Mouse (Mus musculus) urinary bladder, postnatal 25 days (tissue): Measurements from ENCODE around the gene Pappa2.
A peak's percentile ranks its signal among the peaks of the same experiment; 100 is the strongest.

ENCODE experiments used
- DNase-seq: peaks from one replicate; pipeline ENCODE4 v3.0.0; 2022; ENCODE audit warnings: low spot score

Pappa2 gene

DNA sequence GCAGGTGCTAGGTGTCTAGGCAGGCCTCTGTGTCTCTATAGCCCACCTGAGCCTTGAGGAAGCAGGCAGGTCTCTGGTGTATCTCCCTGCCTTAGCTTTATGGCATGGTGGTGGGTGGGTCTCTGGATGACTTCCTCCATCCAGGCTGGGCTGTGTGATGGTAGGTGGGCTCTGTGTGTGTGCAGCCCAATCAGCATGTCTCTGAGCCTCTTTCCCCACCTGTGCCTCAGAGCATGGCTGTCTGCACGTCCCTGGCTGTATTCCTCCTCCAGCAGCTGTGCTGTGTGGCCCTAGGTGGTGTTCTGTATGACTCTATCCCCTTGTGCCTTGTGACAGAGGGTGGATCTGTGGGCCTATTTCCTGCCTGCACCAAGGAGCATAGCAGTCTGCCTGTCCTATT is at the start of gene Pappa2:
Gene Pappa2 (minus strand): TSS at position 101 of the 400 bp plus-strand sequence.
- DNase-seq, result no peak

GRCm38 (mm10) chr1:159029106-159029505 is 48.8 kb upstream of the Pappa2 start:
- no peak for DNase-seq

DNA sequence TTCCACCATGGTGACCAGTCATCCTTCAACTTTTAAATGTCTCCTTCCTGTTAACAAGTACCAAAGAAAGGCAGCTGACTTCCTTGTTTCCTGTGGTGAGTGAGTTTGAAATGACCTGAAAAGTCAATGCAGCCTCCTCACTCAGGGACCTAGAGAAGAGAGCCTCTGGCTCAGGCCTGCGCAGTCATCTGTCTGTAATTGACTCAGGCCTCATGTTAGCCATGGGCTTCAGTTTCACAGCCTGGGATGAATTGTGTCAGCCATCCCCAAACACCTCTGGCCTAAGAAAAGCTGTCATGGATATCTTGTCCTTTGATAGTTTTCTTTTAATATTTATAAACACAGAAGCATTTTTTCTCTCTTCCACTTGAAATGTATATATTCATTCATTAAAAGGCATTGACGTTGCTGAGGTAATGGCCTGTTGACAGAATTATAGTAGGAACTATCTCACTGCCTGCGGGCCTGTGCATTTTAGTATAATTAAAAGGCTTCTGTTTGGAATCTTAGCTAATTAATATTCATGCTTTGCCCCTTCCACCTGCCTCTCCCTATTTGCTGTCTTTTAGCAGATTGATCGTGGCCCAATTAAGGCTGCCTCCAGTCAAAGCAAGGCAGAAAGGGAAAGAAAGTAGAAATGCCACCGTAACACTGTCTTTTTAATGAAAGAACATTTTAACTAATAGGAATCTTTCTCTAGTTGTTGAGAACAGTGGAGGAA is 34.8 kb upstream of the Pappa2 start:
- no peak for DNase-seq

DNA sequence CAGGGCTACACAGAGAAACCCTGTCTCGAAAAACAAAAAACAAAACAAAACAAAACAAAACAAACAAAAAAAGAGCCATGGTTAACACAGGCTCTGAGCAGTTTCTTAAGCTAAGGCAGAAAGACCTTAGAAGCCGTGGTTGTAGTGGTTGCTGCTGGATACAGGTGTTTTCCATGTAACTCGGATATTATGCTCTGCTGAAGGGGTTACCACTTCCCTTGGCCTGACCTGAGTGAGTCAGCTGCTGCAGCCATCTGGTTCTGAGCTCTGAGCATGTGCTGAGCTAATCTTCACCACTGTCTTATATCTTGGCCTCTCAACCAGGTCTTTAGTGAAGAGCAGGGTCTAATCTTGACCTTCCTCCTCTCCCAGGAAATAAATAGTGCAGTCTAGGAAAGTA is 6.8 kb upstream of the Pappa2 start:
- DNase-seq, result no peak

DNA sequence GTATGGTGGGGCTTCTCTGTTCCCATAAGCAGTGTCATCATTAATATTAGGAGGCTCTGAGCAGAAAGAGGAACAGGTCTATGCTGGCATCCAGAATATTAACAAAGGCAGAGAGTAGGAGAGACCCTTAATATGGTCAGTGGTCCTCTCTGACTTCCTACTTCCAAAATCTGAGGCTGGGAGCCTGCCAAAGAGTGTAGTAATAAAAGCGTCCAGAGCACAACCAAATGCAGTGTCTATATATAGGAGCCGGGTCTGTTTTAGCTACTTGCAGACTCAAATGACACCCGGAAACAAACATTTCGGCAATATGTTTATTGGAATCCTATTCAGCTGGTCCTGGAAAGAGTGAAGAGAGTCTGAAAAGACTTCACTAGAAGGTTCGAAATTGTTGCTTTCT is 17.9 kb downstream of the Pappa2 start:
- DNase-seq, result no peak

DNA sequence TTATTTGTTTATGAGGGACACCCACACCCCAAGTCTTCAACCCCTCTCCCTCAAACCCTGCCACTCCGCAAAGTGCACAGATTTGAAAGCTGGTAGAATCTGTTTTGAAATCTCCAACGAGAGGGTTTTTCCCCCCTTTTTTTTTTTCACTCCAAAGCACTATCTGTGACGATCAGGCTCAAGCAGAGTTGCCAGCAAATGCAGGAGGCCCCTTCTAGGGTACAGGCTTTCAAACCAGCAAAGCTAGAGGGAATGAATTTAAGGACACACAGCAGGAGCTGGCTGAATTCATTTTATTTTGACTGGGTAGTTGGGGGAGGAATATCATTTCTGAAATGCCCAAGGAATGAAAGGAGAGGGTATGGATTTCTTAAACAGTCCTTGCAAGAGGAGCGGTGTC is 19.3 kb downstream of the Pappa2 start:
- DNase-seq, result no peak

GRCm38 (mm10) chr1:158960549-158960948 is 19.7 kb downstream of the Pappa2 start:
- no peak for DNase-seq

GRCm38 (mm10) chr1:158956361-158956760 is 23.9 kb downstream of the Pappa2 start:
- no peak for DNase-seq

DNA sequence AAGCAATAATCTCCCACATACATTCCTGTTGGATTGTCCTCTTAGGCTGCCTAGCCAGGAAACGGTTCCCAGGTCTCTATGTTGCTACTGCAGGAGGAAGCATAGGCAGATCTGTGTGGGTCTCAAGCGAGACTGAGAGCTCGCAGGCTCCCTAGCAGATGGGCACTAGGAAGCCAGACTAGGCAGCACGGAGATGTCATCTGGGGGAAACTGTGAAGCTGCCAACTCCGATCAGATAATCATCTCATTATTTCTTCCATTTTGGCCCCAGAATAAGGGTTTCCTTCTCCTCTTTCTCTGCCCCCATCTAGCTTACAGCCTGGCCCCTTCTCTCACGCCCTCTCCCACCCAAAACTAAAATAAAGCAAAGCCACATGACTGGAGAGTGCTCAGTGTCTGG is 25.5 kb downstream of the Pappa2 start:
- DNase-seq, result no peak

- peak; percentile 64 for DNase-seq
Observed at GRCm38 (mm10) chr1:158953479-158954207, 26.6 kb downstream of the Pappa2 start.

DNA sequence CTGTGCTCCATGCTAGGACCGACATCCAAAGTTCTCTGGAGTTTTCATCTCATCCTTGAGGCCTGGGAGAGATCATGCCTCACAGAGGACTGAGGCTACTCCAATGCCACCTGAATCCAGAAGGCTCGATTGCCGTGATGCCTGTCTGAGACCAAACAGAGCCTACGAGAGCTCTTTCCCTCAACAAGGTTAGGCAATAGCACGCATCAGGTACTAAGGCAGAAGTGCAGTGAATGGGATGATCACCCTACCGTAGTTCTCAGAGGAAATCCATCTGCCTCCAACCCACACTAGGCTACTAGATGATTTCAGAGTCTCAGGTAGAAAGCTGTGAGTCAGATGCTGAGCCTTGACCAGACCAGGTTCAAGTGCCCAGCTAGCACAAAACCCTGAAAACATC is 31.2 kb downstream of the Pappa2 start:
- no peak for DNase-seq

- no peak for DNase-seq
Observed at GRCm38 (mm10) chr1:158947981-158948735, 32.1 kb downstream of the Pappa2 start.

- DNase-seq, result no peak
Observed at GRCm38 (mm10) chr1:158944936-158945335, 35.4 kb downstream of the Pappa2 start.

- DNase-seq, result no peak
Observed at GRCm38 (mm10) chr1:158942864-158943263, 37.4 kb downstream of the Pappa2 start.

- DNase-seq, result no peak
Observed at GRCm38 (mm10) chr1:158940966-158941365, 39.3 kb downstream of the Pappa2 start.

GRCm38 (mm10) chr1:158934447-158934846 is 45.8 kb downstream of the Pappa2 start:
- DNase-seq, result no peak

- no peak for DNase-seq
Observed at GRCm38 (mm10) chr1:158931202-158931827, 49.0 kb downstream of the Pappa2 start.

GRCm38 (mm10) chr1:158929369-158929768 is 50.9 kb downstream of the Pappa2 start:
- DNase-seq, result no peak

- DNase-seq, result no peak
Observed at GRCm38 (mm10) chr1:158920451-158920850, 59.8 kb downstream of the Pappa2 start.

DNA sequence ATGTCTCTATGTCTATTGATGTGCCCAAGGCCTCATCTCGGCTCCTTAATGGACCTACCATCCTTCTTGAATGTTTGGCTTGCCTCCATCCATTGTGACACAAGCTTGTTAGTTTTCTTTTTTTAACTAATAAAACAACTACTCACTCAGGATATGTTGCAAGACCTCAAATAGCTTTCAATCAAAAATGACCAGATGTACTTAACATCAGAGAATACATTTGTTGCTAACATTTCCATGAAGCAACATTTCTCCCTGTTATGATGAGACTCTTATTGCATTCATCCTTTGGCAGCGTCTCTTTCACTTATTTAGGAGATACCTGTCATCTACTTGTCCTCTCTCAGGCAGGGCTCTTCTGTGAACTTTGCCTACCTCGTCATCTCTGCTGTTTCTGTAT is 61.4 kb downstream of the Pappa2 start:
- DNase-seq, result no peak

DNA sequence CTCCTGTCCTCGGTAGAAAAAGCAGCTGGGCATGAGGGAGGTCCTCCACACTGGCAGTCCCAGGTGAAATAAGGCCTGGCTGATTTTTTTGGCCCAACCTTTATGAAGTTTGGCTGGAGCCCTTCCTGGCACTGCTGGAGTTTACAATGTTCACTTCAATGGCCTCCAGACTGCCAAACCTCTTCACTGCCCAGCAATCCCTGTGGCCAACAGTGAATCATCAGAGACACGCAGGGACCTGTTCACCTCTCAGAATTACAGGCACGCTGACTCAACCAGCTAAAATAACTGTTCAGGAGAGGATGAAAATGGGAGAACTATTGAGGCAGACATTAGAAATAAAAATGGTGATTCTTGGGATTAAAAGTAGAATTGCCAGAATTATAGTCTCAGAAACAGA is 63.2 kb downstream of the Pappa2 start:
- DNase-seq, result no peak

DNA sequence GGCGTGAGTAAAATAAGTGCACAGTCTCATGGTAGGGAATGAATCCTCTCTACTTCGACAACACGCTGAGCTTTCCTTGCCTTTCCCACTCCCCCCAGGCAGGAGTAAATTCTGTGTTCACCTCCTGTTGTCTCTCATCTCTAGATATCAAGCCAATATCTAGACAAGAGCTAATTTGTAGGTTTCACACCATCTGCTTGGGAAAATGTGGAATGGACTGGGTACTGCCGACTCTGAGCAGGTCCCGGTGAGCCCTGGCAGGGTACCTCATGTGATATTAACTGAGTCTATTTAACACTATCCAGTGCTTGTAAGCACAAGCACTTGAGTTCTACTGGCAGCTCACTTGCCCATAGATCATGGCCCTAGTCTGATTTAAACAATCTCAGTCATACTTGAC is 64.7 kb downstream of the Pappa2 start:
- no peak for DNase-seq
